Mouse (Mus musculus): ENCODE measurements at regions not wholly inside any gene's neighbourhood (a gene's known extent, or its start where the extent isn't known, plus 50 kb on each side); places are given as distances from the start of the nearest gene placed in this dataset.

DNA sequence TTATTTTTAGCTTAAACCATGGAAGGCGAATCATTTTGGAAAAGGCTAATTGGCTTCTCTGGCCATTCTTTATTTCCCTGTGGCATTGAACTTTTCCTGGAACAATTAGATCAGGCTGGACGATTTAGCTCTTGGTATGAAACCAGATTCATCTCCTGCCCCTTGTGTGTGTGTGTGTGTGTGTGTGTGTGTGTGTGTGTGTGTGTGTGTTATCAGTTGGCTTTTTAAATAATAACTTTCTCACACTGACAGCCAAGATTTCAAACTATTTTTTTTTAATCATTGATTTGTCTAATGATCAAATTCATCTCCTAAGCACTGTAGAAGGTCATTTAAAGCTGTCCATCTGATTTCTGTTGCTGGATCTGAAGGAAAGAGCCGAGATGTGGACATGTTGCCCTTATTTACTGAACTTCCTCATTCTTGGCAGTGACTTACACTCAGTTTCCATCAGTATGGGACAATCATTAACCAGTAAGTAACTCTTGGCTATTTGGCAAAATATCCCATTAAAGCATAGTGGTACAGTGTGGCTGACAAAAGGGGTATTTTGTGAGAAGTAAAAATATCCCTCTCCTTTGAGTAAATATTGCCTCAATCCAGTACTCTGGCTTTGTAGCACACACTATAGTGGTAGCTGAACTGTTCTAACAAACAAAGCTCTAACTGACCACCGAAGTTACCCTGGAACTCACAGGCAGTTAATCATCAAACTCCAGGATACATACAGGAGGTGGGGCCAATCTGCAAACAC, 82.5 kb upstream of the Dpt start:
- no peak for TF ChIP-seq POLR2A (IDR thresholded peaks at IDR 0.05; ENCODE audit: control insufficient read depth, low read depth, low read length)
- no peak for TF ChIP-seq CTCF (IDR thresholded peaks at IDR 0.05; ENCODE audit: control insufficient read depth, insufficient read depth, insufficient replicate concordance, low read depth, low read length)

Measured in testis, adult 2 months (tissue).